In the genomic region with DNA sequence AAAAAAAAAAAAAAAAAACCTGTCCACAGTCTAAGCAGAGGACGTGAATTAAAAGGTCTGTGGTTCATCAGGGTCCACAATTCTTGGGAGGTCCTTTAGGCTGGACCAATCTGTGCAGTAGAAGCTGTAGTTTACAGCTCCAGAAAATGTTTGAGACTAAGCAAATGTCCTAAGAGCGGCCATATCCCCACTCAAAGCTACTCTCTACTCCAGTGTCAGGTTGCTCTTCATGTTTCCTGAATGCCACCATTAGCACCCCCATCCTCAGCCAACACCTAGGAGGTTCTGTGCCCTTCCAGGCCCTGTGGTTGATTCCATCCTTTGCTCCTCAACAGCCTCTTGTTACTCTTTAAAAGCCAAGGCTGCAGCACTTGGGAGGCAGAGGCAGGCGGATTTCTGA, we compare ENCODE assay signal across 8 mouse cellular contexts. TPM values are rescaled to one million over a fixed set of nuclear protein-coding genes. Genes with fewer than 3 reads are reported as not detected.
DNase-seq lines count a peak whose midpoint lies in the region; ATAC-seq lines count a peak whose summit lies in the region.
"Had no signal": no experiment of that assay in that cellular context is flagged by ENCODE, and none has a peak within 500 bp of the region (broad histone marks: within the 10 kb centered on the region; RNA-seq: fewer than 3 reads in every experiment).

No protein-coding gene starts in this region.

- no peaks in the 10 kb centered on the region for H3K27me3 ChIP-seq in neural tube, embryonic 11.5 days (ENCODE audit: control insufficient read depth, insufficient read depth, low read length)
- H3K27me3 ChIP-seq in forebrain, embryonic 10.5 days (ENCODE audit: poor library complexity, severe bottlenecking): no peaks in the 10 kb centered on the region
- H3K27me3 ChIP-seq in limb, embryonic 15.5 days: no peaks in the 10 kb centered on the region

- H3K36me3 ChIP-seq in neural tube, embryonic 11.5 days (ENCODE audit: control insufficient read depth, insufficient read depth, low read length): peaks cover 11% of the 10 kb centered on the region; the same call in 1 of the 2 replicates
- H3K36me3 ChIP-seq in forebrain, embryonic 10.5 days (replicated peaks): peaks cover 47% of the 10 kb centered on the region
- peaks cover 38% of the 10 kb centered on the region for H3K36me3 ChIP-seq in limb, embryonic 15.5 days

- no peak for DNase-seq in neural tube, embryonic 11.5 days (ENCODE audit: low spot score)
- DNase-seq in neural tube, embryonic 10.5 days (ENCODE audit: extremely low spot score, low spot score): no peak
- DNase-seq in forebrain, embryonic 10.5 days (ENCODE audit: extremely low spot score, low spot score): no peak
- no peak for DNase-seq in frontal cortex, postnatal 14 days (ENCODE audit: low spot score in 2 of 2)
- no peak for DNase-seq in layer of hippocampus, adult 9-10 months (ENCODE audit: low spot score)
- no peak for DNase-seq in spleen, adult 12 weeks (ENCODE audit: low spot score)

- H3K4me2 ChIP-seq in neural tube, embryonic 11.5 days (ENCODE audit: low read depth): peak overlapping the region; percentile 79
- peak overlapping the region; percentile 68 for H3K4me2 ChIP-seq in limb, embryonic 15.5 days

- H3K9ac ChIP-seq in neural tube, embryonic 11.5 days (ENCODE audit: low read length): peak overlapping the region; percentile 80
- H3K9ac ChIP-seq in limb, embryonic 15.5 days: peak overlapping the region; percentile 62; the same call in 1 of the 2 replicates

- H3K4me3 ChIP-seq in neural tube, embryonic 11.5 days (ENCODE audit: low read depth, low read length): peak overlapping the region; percentile 61
- H3K4me3 ChIP-seq in forebrain, embryonic 10.5 days: peak overlapping the region; percentile 89
- H3K4me3 ChIP-seq in limb, embryonic 15.5 days: peak overlapping the region; percentile 65

- no peaks in the 10 kb centered on the region for H3K9me3 ChIP-seq in neural tube, embryonic 11.5 days (ENCODE audit: control insufficient read depth, low read length)
- no peaks in the 10 kb centered on the region for H3K9me3 ChIP-seq in forebrain, embryonic 10.5 days
- H3K9me3 ChIP-seq in limb, embryonic 15.5 days: no peaks in the 10 kb centered on the region

- peaks cover 6% of the 10 kb centered on the region; the same call in 1 of the 2 replicates for H3K4me1 ChIP-seq in neural tube, embryonic 11.5 days (ENCODE audit: control insufficient read depth, insufficient read depth, low read length)
- H3K4me1 ChIP-seq in forebrain, embryonic 10.5 days: peaks cover 18% of the 10 kb centered on the region
- H3K4me1 ChIP-seq in limb, embryonic 15.5 days: peaks cover 11% of the 10 kb centered on the region

- H3K27ac ChIP-seq in neural tube, embryonic 11.5 days (ENCODE audit: low read depth, low read length): no peak overlapping the region
- peak overlapping the region; percentile 95 for H3K27ac ChIP-seq in forebrain, embryonic 10.5 days
- no peak overlapping the region for H3K27ac ChIP-seq in limb, embryonic 15.5 days

- 60% methylated on average over 3 of the region's 3 CpGs for WGBS in neural tube, embryonic 11.5 days
- WGBS in forebrain, embryonic 10.5 days: 61% methylated on average over 3 of the region's 3 CpGs
- 36% methylated on average over 3 of the region's 3 CpGs for WGBS in limb, embryonic 15.5 days

- ATAC-seq in neural tube, embryonic 11.5 days (ENCODE audit: insufficient read depth, low FRiP score, low TSS enrichment): no peak
- ATAC-seq in limb, embryonic 15.5 days (ENCODE audit: insufficient number of reproducible peaks, low FRiP score, low TSS enrichment, low read depth): no peak

RNA-seq across cellular contexts. Expression of gene Tyms, which starts 1.0 kb away (rescaled TPM):
- polyA plus RNA-seq in neural tube, embryonic 11.5 days (2014; fragmentation: Nextera tagmentation; extraction: Ambion mirVana): 247 and 248 TPM in 2 replicates
- 379 and 391 TPM in 2 replicates for polyA plus RNA-seq in forebrain, embryonic 10.5 days (2016; fragmentation: Nextera tagmentation; extraction: Ambion mirVana)
- 212 and 224 TPM in 2 replicates for polyA plus RNA-seq in limb, embryonic 15.5 days (2015; fragmentation: Nextera tagmentation; extraction: Ambion mirVana)

RNA-seq across cellular contexts. Expression of gene Garem2, which starts 32.6 kb away (rescaled TPM):
- polyA plus RNA-seq in neural tube, embryonic 11.5 days (2014; fragmentation: Nextera tagmentation; extraction: Ambion mirVana): 14.4 and 16.5 TPM in 2 replicates
- polyA plus RNA-seq in forebrain, embryonic 10.5 days (2016; fragmentation: Nextera tagmentation; extraction: Ambion mirVana): 2.9 and 3.3 TPM in 2 replicates
- 0.36 and 0.41 TPM in 2 replicates for polyA plus RNA-seq in limb, embryonic 15.5 days (2015; fragmentation: Nextera tagmentation; extraction: Ambion mirVana)

RNA-seq across cellular contexts. Expression of gene 3110082J24Rik, which starts 33.5 kb away (rescaled TPM):
- 2.1 and 2.3 TPM in 2 replicates for polyA plus RNA-seq in neural tube, embryonic 11.5 days (2014; fragmentation: Nextera tagmentation; extraction: Ambion mirVana)
- 1.1 and 1.3 TPM in 2 replicates for polyA plus RNA-seq in forebrain, embryonic 10.5 days (2016; fragmentation: Nextera tagmentation; extraction: Ambion mirVana)
- polyA plus RNA-seq in limb, embryonic 15.5 days (2015; fragmentation: Nextera tagmentation; extraction: Ambion mirVana): not detected in 2 replicates
- polyA plus RNA-seq: large intestine, adult 2 months had no signal

RNA-seq across cellular contexts. Expression of gene Il6, which starts 59.5 kb away (rescaled TPM):
- polyA plus RNA-seq in neural tube, embryonic 11.5 days (2014; fragmentation: Nextera tagmentation; extraction: Ambion mirVana): 0.11 TPM in 1 of 2 replicates, not detected in the other
- polyA plus RNA-seq in forebrain, embryonic 10.5 days (2016; fragmentation: Nextera tagmentation; extraction: Ambion mirVana): not detected in 2 replicates
- polyA plus RNA-seq in limb, embryonic 15.5 days (2015; fragmentation: Nextera tagmentation; extraction: Ambion mirVana): 0.17 and 0.72 TPM in 2 replicates
- polyA plus RNA-seq: large intestine, adult 2 months had no signal
